Mouse (Mus musculus): Measurements from ENCODE around the gene Ebf1.

DNA sequence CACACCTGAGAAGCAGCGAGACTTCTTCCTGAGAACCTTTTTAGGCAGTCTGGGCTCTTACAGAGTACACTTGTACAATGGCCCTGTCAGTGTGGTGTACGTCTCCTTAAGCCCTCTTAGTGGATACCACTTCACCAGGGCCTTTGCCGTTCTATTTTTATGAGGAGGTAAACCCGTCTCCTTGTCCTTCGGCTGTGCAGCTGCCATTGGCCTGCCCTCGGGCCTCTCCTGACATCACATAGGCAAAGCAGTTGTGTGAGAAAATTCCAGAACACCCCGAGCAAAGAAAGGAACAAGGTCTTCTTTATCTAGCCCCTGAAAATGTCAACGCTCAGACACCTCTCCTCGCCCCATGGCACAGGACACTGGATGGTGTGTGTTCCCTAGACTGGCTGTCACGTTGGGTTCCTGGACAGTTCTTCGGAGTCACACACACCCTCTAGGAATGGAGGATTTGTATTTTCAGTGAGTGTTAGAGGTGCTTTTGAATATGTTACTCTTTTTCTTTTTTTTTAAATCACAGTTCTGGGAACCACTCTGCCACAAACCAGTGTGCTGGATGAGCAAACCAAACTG, 154.0 kb downstream of the Ebf1 start:
- no peak for TF ChIP-seq POLR2A (IDR thresholded peaks at IDR 0.05; ENCODE audit: borderline replicate concordance, control insufficient read depth, low read depth, low read length)
- TF ChIP-seq CTCF (IDR thresholded peaks at IDR 0.05; ENCODE audit: control insufficient read depth, insufficient read depth, low read length), result no peak

Measured in bone marrow, adult 2 months (tissue).